Mouse (Mus musculus) ES-Bruce4 (cell line): ENCODE data around the gene Iqck.

Experiments
- CTCF ChIP-seq: IDR thresholded peaks from one replicate; pipeline ENCODE4 v1.8.1; 2011; ENCODE audit warnings: low read depth, low read length
- EP300 ChIP-seq: IDR thresholded peaks from 2 replicates; pipeline ENCODE4 v1.6.1; 2011; ENCODE audit warnings: low read depth, low read length; ENCODE audit not compliant: insufficient read depth
- POLR2A ChIP-seq: IDR thresholded peaks from one replicate; pipeline ENCODE4 v1.8.1; 2011; ENCODE audit warnings: low read length; ENCODE audit not compliant: insufficient read depth

GRCm38 (mm10) chr7:118811407-118812106 lies 44.0 kb upstream of the Iqck start:
- TF ChIP-seq POLR2A (no peak), CTCF (no peak), EP300 (no peak)
